Mouse (Mus musculus) gastrocnemius, adult 2 months (tissue): ENCODE measurements at regions not wholly inside any gene's neighbourhood (a gene's known extent, or its start where the extent isn't known, plus 50 kb on each side); places are given as distances from the start of the nearest gene placed in this dataset.

ENCODE experiments used
- DNase-seq: peaks from one replicate; pipeline ENCODE4 v3.0.0; 2022
- H3K27ac ChIP-seq: fragments of 200-600 bp; 2 replicates; pipeline ENCODE4 v1.8.1; 2022; ENCODE audit warnings: mild to moderate bottlenecking
- H3K4me3 ChIP-seq: fragments of 200-600 bp; 2 replicates; pipeline ENCODE4 v1.8.1; 2022; ENCODE audit warnings: mild to moderate bottlenecking, moderate library complexity
- CTCF ChIP-seq: fragments of 200-600 bp; IDR thresholded peaks from 2 replicates; pipeline ENCODE4 v1.8.1; 2022; ENCODE audit warnings: antibody characterized with exemption, mild to moderate bottlenecking, moderate library complexity
- intact Hi-C: fragments of 180-260 bp; cut with DNase I; formaldehyde crosslinking; loops from one replicate; pipeline ENCODE4 v1.15.1; 2025

DNA sequence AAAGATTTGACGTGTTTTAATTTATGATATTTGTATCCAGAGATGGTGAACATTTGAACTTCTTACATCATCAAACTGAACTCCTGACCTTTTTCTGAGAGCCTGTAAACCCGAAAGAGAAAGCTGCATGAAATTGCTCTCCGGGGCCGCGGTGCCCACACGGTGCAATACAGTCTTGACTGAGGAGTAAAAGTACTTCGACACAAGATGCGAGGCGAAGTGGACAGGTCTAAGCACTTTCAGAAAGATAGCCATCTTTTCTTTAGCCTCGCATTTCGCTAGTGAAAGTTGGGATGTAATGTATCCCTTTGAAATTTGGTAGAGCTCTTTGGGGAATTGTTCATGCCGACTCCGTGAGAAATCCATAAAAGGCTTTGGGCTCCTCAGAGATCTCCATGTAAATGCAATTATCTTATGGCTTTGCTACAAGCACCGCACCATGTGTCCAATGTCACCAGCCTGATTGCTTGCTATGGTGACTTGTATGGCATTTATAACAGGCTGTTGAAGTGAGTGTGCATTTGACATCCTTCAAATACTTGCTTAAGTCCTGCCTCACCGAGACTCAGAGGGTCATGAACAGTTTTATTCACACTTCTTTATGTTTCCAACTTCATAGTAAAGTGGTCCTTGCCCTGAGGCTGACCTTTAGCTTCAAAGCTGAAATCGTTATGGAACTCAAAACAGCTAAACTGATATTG, 274.6 kb upstream of the Itga1 start:
- H3K4me3 ChIP-seq = peak overlapping the region; percentile 42
- intact Hi-C loops = no loop called here
- no peak for TF ChIP-seq CTCF
- no peak for DNase-seq
- no peak overlapping the region for H3K27ac ChIP-seq

DNA sequence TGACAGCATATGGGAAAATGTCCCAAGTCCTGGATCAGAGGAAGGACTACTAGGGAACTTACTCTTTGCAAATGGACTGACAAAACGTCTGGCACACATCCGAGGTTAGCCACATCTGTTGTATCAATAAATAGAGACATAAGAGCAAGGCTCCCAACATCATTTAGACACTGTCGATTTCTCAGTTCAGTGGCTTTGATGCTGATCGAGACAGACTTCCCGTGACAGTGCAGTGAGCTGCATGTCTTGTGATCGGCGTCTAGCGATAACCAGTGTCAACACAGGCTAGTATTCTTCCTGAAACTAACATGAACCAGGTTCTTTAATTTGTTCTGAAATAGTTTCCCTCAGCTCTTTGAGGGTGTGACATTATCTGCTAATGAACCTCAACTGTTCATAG, 259.7 kb upstream of the Itga1 start:
- intact Hi-C loops = no loop called here

DNA sequence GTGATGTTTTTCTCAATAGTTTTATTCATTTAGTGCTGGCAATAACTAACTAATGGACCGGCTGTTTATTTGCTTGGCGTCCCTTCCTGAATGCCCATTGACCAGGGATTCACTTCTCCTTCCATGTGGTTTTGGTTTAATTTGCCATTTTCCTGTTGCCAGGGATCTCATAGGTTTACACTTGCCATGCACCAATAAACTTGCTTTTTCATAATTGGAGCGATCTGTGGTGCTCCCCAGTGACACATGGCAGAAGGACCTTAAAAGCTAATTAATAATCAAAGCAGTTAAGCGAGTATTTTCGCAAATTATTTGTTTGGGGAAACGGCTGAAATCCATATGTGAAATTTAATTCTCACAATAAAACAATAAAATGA, 245.2 kb upstream of the Itga1 start:
- no peak for DNase-seq
- no peak for TF ChIP-seq CTCF
- no peak overlapping the region for H3K27ac ChIP-seq
- H3K4me3 ChIP-seq = no peak overlapping the region
- intact Hi-C loops = no loop called here

More for the DNA sequence above, 259.7 kb upstream of the Itga1 start:
- TF ChIP-seq CTCF = no peak
- H3K27ac ChIP-seq = no peak overlapping the region
- H3K4me3 ChIP-seq = no peak overlapping the region
- DNase-seq = no peak

DNA sequence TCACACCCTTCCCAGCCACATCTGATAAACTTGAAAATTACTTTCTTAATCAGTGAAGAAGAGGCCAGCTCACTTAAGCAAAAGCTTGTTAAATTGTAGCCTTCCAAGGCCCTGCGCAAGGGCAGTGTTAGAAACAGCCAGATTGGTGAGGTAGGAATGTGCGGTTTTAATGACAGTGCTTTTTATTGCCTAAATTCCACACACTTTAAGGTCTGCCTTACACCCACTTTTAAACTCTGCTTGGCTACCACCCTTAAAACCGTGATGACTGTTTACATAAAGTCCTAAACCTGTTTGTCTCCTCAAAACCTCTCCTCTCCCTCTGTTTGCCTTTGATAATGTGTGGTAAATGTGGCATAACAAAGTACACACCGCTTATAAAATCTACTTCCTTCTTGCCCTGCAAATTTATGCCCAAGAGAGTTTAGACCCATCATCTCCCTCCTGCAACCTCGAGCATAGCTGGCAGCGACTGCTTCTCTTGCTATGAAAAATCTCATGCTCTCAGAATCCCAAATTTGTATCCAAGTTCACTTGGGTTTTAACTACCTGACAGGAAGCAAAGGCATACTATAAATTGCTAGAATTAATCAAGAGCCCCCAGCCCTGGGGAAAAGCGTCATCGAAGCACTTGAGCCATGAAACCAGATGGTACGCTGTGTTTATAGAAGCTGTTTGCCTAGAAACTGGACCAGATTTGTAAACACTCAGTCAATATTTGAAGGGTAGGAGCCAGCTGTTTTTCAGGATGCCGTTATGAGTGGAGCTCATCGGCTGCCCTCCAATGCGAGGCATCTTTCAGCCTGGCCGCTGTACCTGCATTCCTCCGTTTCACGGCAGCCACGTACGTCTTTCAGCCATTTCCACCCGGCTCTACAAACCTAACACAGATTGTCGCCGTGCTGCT, 244.6 kb upstream of the Itga1 start:
- TF ChIP-seq CTCF = no peak
- DNase-seq = no peak
- H3K27ac ChIP-seq = no peak overlapping the region
- no peak overlapping the region for H3K4me3 ChIP-seq
- intact Hi-C loops = no loop called here

DNA sequence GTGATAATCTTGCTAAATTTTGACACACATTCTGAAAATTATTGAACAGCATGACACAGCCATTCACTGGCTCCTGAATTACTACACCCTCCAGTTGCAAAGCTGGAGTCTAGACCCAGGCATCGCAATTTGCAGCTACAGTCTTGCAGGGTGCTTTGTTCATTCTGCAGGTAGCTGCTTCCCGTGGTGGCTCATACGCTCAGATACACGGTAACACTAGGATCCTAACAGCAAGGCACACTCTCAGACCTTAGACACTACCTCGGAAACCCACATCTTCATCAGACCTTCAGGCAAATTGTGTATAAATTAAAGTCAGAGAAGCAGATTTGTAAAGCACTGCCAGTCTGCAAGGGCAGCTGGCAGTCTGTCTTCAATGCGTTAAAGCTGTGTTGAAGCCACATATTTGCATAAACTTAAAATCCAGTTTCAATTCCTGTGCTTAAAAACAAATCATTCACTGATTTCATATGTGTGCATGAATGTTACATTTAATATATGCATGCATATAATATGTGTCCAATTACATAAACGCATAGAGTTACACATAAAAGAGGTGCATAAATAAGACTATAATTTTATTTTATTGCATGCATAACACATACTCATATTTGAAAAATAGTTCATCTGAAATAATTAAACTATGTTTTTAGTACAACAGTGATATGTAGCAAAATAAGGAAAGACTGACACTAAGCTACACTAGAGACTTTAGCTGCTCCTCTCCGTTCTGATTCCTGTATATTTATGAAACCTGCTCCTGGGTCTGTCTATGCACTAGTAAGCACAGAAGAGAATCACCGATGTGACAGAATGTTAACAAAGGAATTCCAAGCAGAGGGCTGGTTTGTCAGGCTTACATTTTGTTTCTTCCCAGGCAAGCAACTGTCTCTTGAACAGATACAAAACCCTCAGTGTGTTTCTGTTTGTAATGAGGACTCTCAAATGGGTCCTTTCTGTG, 227.5 kb upstream of the Itga1 start:
- H3K27ac ChIP-seq = no peak overlapping the region
- intact Hi-C loops = no loop called here
- no peak for DNase-seq
- H3K4me3 ChIP-seq = no peak overlapping the region
- no peak for TF ChIP-seq CTCF

DNA sequence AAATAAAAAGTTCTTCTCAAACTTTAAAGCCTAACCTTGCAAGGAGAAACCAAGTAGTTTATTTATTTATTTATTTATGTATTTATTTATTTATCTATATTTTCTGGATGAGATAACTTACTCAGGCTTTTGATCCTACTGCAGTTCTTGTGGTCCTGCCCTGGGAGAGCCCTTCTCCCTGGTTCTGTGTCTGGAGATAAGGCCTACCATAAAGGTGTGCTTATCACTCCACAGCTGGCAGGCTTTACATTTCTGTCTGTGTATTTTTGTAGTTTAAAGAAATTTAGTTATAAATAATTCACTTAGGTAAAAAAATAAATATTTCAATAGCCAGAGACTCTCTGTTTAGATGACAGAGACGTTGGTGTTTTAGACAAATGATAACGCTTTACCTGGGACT, 224.5 kb upstream of the Itga1 start:
- no peak overlapping the region for H3K4me3 ChIP-seq
- intact Hi-C loops = no loop called here
- H3K27ac ChIP-seq = no peak overlapping the region
- TF ChIP-seq CTCF = no peak
- no peak for DNase-seq

DNA sequence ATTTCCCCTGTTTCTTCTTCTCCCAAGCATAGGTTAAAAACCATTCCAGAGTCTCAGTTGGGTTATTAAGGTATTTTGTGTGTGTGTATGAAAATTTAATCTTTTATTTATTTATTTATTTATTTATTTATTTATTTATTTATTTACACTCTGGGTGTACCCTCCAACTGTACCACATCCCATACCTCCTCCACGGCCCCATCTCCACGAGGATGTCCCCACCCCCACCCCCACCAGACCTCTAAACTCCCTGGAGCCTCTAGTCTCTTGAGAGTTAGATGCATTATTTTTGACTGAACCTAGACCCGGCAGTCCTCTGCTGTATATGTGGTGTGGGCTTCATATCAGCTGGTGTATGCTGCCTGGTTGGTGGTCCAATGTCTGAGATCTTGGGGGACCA, 214.9 kb upstream of the Itga1 start:
- Histone ChIP-seq H3K4me3 (no peak overlapping the region), H3K27ac (no peak overlapping the region)
- TF ChIP-seq CTCF = no peak
- DNase-seq = no peak
- intact Hi-C loops = no loop called here

DNA sequence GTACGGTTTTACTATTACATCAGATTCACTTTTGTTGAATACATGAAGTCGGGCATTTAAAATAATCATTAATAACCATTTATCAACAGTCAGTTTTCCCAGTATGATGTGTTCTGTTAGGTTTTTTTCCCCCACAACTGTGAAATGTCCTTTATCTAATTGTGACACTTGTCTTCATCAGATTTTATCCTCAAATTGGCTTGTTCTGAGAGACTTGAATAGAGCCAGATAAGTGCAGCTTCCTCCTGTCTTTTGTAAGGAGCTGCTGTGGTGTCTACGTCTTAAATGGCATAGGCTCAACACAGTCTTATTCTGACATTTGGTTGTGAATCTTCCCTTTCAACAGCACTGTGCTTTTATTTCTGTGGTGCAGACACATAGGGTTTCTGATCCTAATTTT, 206.8 kb upstream of the Itga1 start:
- DNase-seq = no peak

DNA sequence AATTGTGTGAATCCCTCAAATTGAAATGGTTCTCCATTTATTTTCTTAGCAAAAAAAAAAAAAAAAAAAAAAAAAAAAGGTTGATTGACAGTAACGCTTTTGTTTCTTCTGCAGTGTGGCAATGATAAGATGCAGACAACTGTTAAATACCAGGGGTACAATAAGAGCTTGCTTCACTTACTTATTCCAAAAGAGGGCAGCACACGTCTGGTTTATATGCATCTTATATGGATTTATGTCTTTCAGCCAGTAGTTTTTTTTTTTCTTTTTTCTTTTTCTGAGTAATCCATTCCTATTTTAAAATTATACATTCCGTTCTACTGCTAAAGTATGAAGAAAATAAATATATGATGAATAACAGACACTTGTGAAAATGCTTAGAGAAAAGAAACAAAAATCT, 185.6 kb upstream of the Itga1 start:
- TF ChIP-seq CTCF = peak; percentile 17; the same call in 1 of the 2 replicates
- Histone ChIP-seq H3K4me3 (no peak overlapping the region), H3K27ac (no peak overlapping the region)
- intact Hi-C loops = no loop called here
- no peak for DNase-seq

More for the DNA sequence above, 206.8 kb upstream of the Itga1 start:
- Histone ChIP-seq H3K27ac (no peak overlapping the region), H3K4me3 (no peak overlapping the region)
- intact Hi-C loops = no loop called here
- TF ChIP-seq CTCF = no peak

DNA sequence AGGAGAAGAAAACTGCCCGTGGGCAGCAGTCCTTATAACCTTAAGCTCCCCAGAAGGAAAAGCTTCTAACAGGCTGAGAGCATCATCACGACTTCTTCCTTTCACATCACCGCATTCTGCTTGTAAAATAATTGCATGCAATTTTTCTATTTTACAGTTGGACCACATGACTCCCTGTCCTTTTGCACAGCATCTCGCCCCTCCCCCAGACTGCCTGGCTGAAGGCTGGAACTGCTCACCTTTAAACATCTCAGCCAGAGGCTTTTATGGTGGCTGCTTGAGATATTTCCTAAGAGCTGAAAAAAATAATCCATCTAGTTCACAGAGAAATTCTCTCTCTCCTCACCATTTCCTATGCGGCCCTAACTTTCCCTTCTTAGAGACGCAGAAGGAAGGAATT, 164.4 kb upstream of the Itga1 start:
- Histone ChIP-seq H3K27ac (no peak overlapping the region), H3K4me3 (no peak overlapping the region)
- intact Hi-C loops = no loop called here
- no peak for DNase-seq
- no peak for TF ChIP-seq CTCF

DNA sequence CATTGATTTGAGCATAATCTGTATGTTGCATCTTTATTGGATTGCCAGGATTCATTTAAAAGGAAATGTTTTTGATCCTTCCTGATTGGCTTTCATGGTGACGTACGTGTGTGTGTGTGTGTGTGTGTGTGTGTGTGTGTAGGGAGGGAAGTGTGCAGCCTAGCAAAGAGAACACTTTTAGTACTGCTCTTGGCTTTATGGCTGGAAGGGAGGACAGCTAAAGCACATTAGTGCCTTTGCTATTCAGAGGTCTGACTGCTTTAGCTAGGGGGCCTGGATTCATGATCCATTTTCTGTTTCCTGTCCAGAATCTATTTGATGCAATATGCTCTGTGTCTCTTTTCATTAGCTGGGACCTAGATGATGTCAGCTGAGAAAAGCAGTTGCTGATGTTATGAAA, 155.6 kb upstream of the Itga1 start:
- Histone ChIP-seq H3K4me3 (no peak overlapping the region), H3K27ac (no peak overlapping the region)
- no peak for DNase-seq
- intact Hi-C loops = no loop called here
- TF ChIP-seq CTCF = no peak

DNA sequence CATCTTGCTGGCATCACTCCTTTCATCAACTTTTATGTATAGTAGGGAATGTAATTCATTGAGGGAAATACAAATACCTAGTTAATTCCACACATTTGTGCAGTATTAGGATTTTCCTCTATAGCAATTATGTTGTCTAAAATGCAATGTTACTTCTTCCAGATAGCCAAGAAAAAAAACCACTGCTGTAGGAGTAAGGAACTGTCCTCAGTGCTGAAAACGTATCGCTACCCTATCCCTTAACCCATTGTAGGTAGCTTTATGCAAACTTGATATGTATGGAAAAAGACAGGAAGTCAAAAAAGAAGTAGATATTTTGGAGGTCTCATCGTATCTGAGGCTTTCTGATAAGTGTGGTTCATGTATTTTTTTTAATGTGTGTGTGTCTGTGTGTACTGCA, 150.8 kb upstream of the Itga1 start:
- no peak overlapping the region for H3K4me3 ChIP-seq
- no peak for TF ChIP-seq CTCF
- intact Hi-C loops = no loop called here
- no peak overlapping the region for H3K27ac ChIP-seq
- no peak for DNase-seq
